Comparison of ENCODE assay signal across 24 mouse cellular contexts in genomic region chr14:17978259-17978658, GRCm38 (mm10).
DNase-seq lines count a peak whose midpoint lies in the region; ATAC-seq and TF ChIP-seq lines count a peak whose summit lies in the region.
"Had no signal": no experiment of that assay in that cellular context is flagged by ENCODE, and none has a peak within 500 bp of the region (broad histone marks: within the 10 kb centered on the region; RNA-seq: fewer than 3 reads in every experiment).

No protein-coding gene starts in this region.

- no peaks in the 10 kb centered on the region for H3K9me3 ChIP-seq in midbrain, postnatal 0 days (ENCODE audit: low read length)
- no peaks in the 10 kb centered on the region for H3K9me3 ChIP-seq in midbrain, embryonic 16.5 days (replicated peaks; ENCODE audit: control insufficient read depth, low read length, poor library complexity, severe bottlenecking)
- H3K9me3 ChIP-seq: embryonic facial prominence, embryonic 15.5 days; hindbrain, embryonic 10.5 days; lung, embryonic 15.5 days; midbrain, embryonic 15.5 days had no signal

- H3K27me3 ChIP-seq in midbrain, postnatal 0 days (ENCODE audit: insufficient read depth, low read length), result no peaks in the 10 kb centered on the region
- H3K27me3 ChIP-seq in midbrain, embryonic 16.5 days (ENCODE audit: control insufficient read depth, insufficient read depth, low read depth, low read length), result no peaks in the 10 kb centered on the region
- H3K27me3 ChIP-seq: embryonic facial prominence, embryonic 15.5 days; lung, embryonic 15.5 days; midbrain, embryonic 15.5 days had no signal

- H3K27ac ChIP-seq in midbrain, postnatal 0 days (ENCODE audit: low read depth, low read length), result no peak overlapping the region
- H3K27ac ChIP-seq in midbrain, embryonic 16.5 days (ENCODE audit: low read length), result no peak overlapping the region
- H3K27ac ChIP-seq: embryonic facial prominence, embryonic 15.5 days; gastrocnemius, adult 2 months; hindbrain, embryonic 10.5 days; liver, embryonic 14.5 days; lung, embryonic 15.5 days; midbrain, embryonic 15.5 days had no signal

- 0 out of 2 replicates have a peak, but pooled peaks have one; percentile 11 for TF ChIP-seq CTCF in midbrain, postnatal 0 days (IDR thresholded peaks at IDR 0.05)

- H3K4me2 ChIP-seq in midbrain, postnatal 0 days (ENCODE audit: low read depth, low read length, poor library complexity, severe bottlenecking), result no peak overlapping the region
- H3K4me2 ChIP-seq in midbrain, embryonic 16.5 days (ENCODE audit: low read length), result no peak overlapping the region
- H3K4me2 ChIP-seq: embryonic facial prominence, embryonic 15.5 days; heart, embryonic 11.5 days; lung, embryonic 15.5 days; midbrain, embryonic 15.5 days had no signal

- H3K4me1 ChIP-seq in midbrain, postnatal 0 days (ENCODE audit: insufficient read depth, low read length), result no peaks in the 10 kb centered on the region
- no peaks in the 10 kb centered on the region for H3K4me1 ChIP-seq in midbrain, embryonic 16.5 days (ENCODE audit: control insufficient read depth, insufficient read depth, low read length)
- H3K4me1 ChIP-seq: embryonic facial prominence, embryonic 15.5 days; hindbrain, embryonic 10.5 days; lung, embryonic 15.5 days; midbrain, embryonic 15.5 days had no signal

- H3K36me3 ChIP-seq in midbrain, postnatal 0 days (ENCODE audit: insufficient read depth, low read length), result no peaks in the 10 kb centered on the region
- no peaks in the 10 kb centered on the region for H3K36me3 ChIP-seq in midbrain, embryonic 16.5 days (ENCODE audit: control insufficient read depth, insufficient read depth, low read length)
- H3K36me3 ChIP-seq: embryonic facial prominence, embryonic 15.5 days; hindbrain, embryonic 10.5 days; lung, embryonic 15.5 days; midbrain, embryonic 15.5 days had no signal

- no peak for ATAC-seq in midbrain, postnatal 0 days (ENCODE audit: low FRiP score)
- no peak for ATAC-seq in midbrain, embryonic 16.5 days
- ATAC-seq in granulocyte monocyte progenitor cell, adult 5-6 weeks (replicated peaks; ENCODE audit: poor library complexity, severe bottlenecking), result peak; percentile 48; the same call in 1 of the 2 replicates
- ATAC-seq: forebrain, embryonic 14.5 days; hindbrain, embryonic 16.5 days; midbrain, embryonic 15.5 days had no signal

- no peak overlapping the region for H3K9ac ChIP-seq in midbrain, postnatal 0 days (replicated peaks; ENCODE audit: low read length, poor library complexity, severe bottlenecking)
- no peak overlapping the region for H3K9ac ChIP-seq in midbrain, embryonic 16.5 days (ENCODE audit: low read depth, low read length)
- H3K9ac ChIP-seq: embryonic facial prominence, embryonic 15.5 days; liver, embryonic 14.5 days; lung, embryonic 15.5 days; midbrain, embryonic 15.5 days had no signal

- no peak for DNase-seq in midbrain, postnatal 0 days (ENCODE audit: low spot score)
- DNase-seq in ES-CJ7 (ENCODE audit: low read depth, low spot score), result peak; percentile 57
- no peak for DNase-seq in spleen, postnatal 10 days (ENCODE audit: low spot score in 2 of 2)
- DNase-seq in layer of hippocampus, postnatal 14 days (ENCODE audit: low spot score in 2 of 2), result no peak
- DNase-seq in left cerebral cortex, adult 8-10 months (ENCODE audit: low spot score in 2 of 2), result no peak
- DNase-seq: adrenal gland, postnatal 10 days; cerebellum, adult 8-10 months; gastrocnemius, adult 2 months; kidney, adult 2 months; kidney, postnatal 10 days; lung, postnatal 4 days; right cerebral cortex, adult 18-20 months; right cerebral cortex, postnatal 4 days; thymus, adult 2 months had no signal

- H3K4me3 ChIP-seq in midbrain, postnatal 0 days (ENCODE audit: low read depth, low read length), result no peak overlapping the region
- no peak overlapping the region for H3K4me3 ChIP-seq in midbrain, embryonic 16.5 days (ENCODE audit: low read depth, low read length)
- H3K4me3 ChIP-seq: embryonic facial prominence, embryonic 15.5 days; gastrocnemius, adult 2 months; hindbrain, embryonic 10.5 days; lung, embryonic 15.5 days; midbrain, embryonic 15.5 days had no signal
